Mouse (Mus musculus): Measurements from ENCODE around the gene Trank1.

Gene Trank1

GRCm38 (mm10) chr9:111421862-111422261 lies 110.3 kb downstream of the Trank1 start:
- TF ChIP-seq GATA4 (IDR thresholded peaks at IDR 0.05; ENCODE audit: insufficient replicate concordance, low read length) = no peak

DNA sequence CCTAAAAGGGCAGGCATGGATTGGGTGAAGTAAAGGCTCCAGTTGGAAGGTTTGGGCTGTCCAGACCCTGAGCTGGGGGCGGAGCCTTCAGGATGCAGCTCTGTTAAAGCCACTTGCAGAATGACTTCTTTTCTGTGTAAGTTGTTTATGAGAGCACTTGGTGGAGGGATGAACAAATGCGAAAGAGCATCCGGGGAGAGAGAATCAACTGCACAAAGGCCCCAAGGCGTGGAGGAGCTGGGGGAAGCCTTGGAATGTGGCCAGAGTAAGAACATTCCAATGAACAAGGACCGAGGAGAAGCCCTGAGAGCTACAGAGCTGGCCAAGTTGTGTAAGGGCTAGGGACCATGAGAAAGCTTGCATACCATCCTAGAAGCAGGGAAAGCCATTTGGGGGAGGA lies 111.0 kb downstream of the Trank1 start:
- no peak for TF ChIP-seq GATA4 (IDR thresholded peaks at IDR 0.05; ENCODE audit: insufficient replicate concordance, low read length)

GRCm38 (mm10) chr9:111425113-111425512 lies 113.6 kb downstream of the Trank1 start:
- no peak for TF ChIP-seq GATA4 (IDR thresholded peaks at IDR 0.05; ENCODE audit: insufficient replicate concordance, low read length)

DNA sequence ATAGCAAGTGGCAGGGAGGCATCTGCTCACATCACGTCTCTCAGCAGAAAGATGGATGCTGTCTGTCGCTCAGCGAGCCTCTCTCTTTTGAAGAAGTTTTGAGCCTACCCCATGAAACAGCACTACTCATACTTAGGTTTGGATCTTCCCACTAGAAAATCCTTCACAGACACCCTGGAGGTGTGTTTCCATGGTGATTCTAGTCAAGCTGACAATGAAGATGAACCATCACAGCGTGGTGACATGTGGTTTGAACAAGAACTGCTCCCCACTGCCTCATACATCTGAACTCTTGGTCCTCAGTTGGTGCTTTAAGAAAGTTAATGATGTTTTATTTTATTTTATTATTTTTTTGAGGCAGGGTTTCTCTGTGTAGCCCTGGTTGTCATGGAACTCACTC lies 114.4 kb downstream of the Trank1 start:
- no peak for TF ChIP-seq GATA4 (IDR thresholded peaks at IDR 0.05; ENCODE audit: insufficient replicate concordance, low read length)

DNA sequence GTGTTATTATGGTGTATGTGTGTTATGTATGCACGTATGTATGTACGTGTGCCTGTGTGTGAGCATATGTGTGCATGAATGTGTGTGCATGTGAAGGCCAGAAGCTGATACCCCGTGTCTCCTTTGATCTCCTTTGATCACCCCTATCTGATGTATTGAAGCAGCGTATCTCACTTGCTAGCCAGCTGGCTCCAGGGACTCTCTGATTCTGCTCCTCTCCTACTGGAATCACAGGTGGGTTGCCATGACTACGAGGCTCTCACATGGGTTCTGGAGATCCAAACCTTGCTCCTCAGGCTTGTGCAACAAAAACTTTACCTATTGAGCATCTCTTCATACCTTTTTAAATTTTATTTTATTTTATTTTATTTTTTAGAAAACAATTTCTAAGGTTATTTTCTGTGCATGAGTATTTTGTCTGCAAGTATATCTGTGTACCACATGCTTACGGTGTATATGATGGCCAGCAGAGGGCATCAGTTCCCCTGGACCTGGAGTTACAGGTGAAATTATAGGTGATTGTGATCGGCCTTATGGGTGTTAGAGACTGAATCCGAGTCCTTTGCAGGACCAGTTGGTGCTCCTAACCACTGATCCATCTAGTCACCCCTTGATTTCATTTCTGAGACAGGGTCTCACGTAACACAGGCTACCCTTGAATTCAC lies 116.5 kb downstream of the Trank1 start:
- no peak for TF ChIP-seq GATA4 (IDR thresholded peaks at IDR 0.05; ENCODE audit: insufficient replicate concordance, low read length)

DNA sequence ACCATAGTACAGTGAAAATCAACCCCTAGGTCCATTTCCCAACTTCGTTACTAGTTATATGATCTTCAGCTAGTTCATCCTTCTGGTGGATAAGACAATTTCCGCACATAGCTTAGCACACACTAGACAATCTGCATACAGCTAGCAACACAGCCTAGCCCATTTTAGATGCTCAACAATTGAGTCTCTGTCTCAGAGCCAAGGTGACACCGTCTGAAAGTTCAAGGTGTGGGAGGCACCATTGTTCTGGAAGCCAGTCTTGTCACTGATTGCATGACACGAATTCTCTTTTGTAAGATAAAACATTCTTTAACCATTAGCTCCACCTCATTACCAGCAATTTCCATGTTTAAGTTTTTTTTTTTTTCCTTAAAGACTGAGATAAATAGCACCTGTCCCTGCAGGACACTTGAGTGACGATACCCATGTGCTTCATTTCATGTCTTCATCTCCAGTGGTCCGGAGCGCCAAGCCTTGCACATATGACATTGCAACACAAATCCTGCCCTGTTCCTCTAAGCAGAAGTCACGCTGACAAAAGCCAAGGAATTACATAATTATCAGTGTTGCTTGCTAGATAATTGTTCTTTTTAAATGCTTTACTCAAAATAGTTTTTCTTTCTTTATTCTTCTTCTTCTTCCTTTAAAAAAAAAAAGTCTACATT lies 117.3 kb downstream of the Trank1 start:
- TF ChIP-seq GATA4 (IDR thresholded peaks at IDR 0.05; ENCODE audit: insufficient replicate concordance, low read length) = no peak

- TF ChIP-seq GATA4 (IDR thresholded peaks at IDR 0.05; ENCODE audit: insufficient replicate concordance, low read length) = no peak
These were observed 117.8 kb downstream of the Trank1 start for GRCm38 (mm10) chr9:111429363-111429750.

DNA sequence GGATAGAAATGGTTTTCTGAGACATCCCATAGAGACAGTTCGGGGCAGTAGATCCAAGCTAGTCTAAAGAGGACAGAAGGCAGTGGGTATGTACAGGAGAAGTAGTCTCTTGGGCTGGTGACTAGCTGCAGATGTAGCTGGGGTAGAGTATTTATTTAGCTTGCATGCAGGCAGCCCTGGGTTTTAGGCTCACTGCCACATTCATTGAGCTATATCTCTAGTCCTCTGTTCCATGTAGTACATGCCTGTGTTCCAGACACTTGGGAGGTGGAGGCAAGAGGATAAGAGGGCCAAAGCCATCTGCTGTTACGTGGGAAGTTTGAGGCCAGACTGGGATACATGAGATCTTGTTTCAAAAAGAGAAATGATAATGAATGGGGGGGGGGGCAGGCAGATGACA lies 123.9 kb downstream of the Trank1 start:
- TF ChIP-seq GATA4 (IDR thresholded peaks at IDR 0.05; ENCODE audit: insufficient replicate concordance, low read length) = no peak

DNA sequence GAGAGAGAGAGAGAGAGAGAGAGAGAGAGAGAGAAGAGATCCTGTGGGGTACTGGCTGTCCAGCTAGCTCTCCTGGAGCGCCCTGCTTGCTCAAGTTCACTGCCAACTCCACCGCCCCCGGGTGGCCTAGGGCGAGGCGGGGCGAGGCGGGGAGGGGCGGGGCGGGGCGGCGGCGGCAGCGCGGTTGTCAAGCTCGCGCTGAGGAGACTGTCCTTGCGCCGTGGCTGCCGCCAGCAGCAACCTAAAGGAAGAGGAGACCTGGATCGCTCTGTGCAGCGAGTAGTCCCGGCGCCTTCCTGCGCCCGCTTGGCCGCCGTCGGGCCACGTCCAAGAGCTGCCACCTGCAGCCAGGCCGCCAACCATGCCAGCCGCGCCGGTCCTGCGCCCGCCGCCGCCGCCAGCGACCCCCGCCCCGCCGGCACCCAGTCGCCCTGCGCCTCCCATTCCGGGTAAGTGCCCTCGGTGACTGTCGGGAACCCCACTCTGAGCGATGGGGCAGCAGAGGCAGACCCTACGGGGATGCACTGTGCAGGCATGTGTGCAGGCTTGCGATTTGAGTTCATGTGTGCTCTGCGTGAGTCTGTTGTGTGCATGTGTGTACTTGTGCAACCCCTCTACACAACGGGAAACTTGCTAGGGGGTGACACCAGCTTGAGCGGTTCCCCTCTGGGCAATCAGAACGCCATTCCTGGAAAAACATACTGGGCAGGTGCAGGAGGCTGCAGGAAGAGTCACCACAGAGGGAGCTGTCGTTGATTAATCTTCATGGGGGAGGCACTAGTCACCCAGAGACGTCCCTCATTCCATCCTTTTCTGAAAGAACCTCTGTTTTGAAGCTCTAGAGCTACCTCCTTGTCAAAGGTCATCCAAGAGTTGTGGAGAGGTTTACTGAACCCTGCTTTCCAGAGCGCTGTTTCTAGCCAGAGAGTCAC lies 127.6 kb downstream of the Trank1 start, which contains the start of gene Dclk3:
Gene Dclk3, plus strand, starts transcription at position 178 of the 932 bp plus-strand sequence.
- TF ChIP-seq GATA4 (IDR thresholded peaks at IDR 0.05; ENCODE audit: insufficient replicate concordance, low read length) = no peak

DNA sequence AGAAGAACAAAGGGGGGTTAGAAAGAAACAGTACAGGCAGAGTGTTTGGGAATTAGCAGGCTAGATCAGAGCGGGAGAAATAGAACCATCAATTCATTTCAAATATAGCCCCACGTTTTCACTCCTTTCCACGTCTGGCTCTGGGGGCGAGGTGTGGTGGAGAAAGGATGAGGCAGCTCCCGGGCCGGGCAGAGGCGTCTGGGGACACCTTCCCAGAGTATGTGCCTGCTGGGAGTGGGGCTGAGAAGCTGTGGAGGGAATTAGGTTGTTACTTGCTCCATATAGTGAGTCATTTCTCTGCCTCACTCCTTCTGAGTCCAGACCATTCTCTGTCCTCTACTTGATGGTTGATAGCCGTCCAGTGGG lies 128.3 kb downstream of the Trank1 start:
- no peak for TF ChIP-seq GATA4 (IDR thresholded peaks at IDR 0.05; ENCODE audit: insufficient replicate concordance, low read length)

DNA sequence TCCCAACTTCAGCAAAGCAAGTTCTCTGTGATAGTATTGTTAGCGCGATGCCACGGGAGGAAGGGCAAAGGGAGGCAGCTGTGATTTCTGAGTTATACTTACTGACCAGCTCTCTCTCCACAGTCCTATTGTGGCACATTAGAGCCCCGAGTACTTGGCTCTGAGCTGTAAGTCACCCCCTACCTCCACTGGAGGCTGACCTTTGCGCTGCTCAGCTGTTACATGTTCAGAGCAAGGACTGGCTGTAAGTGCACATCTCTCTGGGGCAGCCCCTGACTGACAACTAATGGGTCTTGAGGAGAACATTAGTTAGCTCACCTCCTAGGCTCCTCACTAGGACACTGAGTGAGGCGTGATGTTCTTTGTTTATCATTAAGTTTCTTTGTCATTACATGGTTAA lies 128.9 kb downstream of the Trank1 start:
- no peak for TF ChIP-seq GATA4 (IDR thresholded peaks at IDR 0.05; ENCODE audit: insufficient replicate concordance, low read length)

GRCm38 (mm10) chr9:111441151-111441550 lies 129.6 kb downstream of the Trank1 start:
- TF ChIP-seq GATA4 (IDR thresholded peaks at IDR 0.05; ENCODE audit: insufficient replicate concordance, low read length) = no peak
